Mouse (Mus musculus) heart, adult 9 months (tissue): ENCODE results near the gene 2410137M14Rik.
A peak's percentile ranks its signal among the peaks of the same experiment; 100 is the strongest.
"Not testable (repeated sequence)": the region's sequence is repeated elsewhere in the genome, so short reads cannot be mapped to it uniquely, and the experiment has no call there.

Experiments used
- DNase-seq, 2 experiments: peaks; one replicate each; pipeline ENCODE4 v3.0.0; 2022; ENCODE audit warnings: low spot score in 2 of 2

Gene 2410137M14Rik

GRCm38 (mm10) chr17:36993770-36994325, 12.8 kb upstream of the 2410137M14Rik start:
- DNase-seq: no peak

- DNase-seq: no peak
Observed at GRCm38 (mm10) chr17:36992336-36993104, 11.5 kb upstream of the 2410137M14Rik start.

- not testable (repeated sequence) for DNase-seq
Observed at GRCm38 (mm10) chr17:36990630-36991029, 9.6 kb upstream of the 2410137M14Rik start.

GRCm38 (mm10) chr17:36989437-36989836, 8.4 kb upstream of the 2410137M14Rik start, which contains the start of gene H2-M5:
H2-M5 (minus strand) TSS chr17:36989537.
- no peak for DNase-seq

GRCm38 (mm10) chr17:36988475-36988874, 7.4 kb upstream of the 2410137M14Rik start:
- DNase-seq: no peak

GRCm38 (mm10) chr17:36982253-36983155, 1.5 kb upstream of the 2410137M14Rik start:
- DNase-seq: no peak

GRCm38 (mm10) chr17:36981845-36982244, 808 bp upstream of the 2410137M14Rik start:
- no peak for DNase-seq

- no peak for DNase-seq
Observed at GRCm38 (mm10) chr17:36973271-36973787, 7.7 kb downstream of the 2410137M14Rik start.

- DNase-seq: no peak
Observed at GRCm38 (mm10) chr17:36972791-36973190, 8.2 kb downstream of the 2410137M14Rik start.

GRCm38 (mm10) chr17:36971172-36971850, 9.7 kb downstream of the 2410137M14Rik start:
- no peak for DNase-seq

- no peak for DNase-seq
Observed at GRCm38 (mm10) chr17:36970316-36970890, 10.6 kb downstream of the 2410137M14Rik start.

GRCm38 (mm10) chr17:36966875-36967274, 14.2 kb downstream of the 2410137M14Rik start:
- DNase-seq: no peak

GRCm38 (mm10) chr17:36961125-36961524, 19.9 kb downstream of the 2410137M14Rik start:
- no peak for DNase-seq

GRCm38 (mm10) chr17:36958884-36959283, 22.2 kb downstream of the 2410137M14Rik start:
- no peak for DNase-seq

GRCm38 (mm10) chr17:36957999-36958743, 22.9 kb downstream of the 2410137M14Rik start, which contains the start of the genes Znrd1 and Znrd1as:
Znrd1 (minus strand) TSS chr17:36958559.
Znrd1as (plus strand) TSS chr17:36958592.
- DNase-seq: peak; percentile 96

- DNase-seq: no peak
Observed at GRCm38 (mm10) chr17:36953062-36953461, 28.0 kb downstream of the 2410137M14Rik start.

- DNase-seq: no peak
Observed at GRCm38 (mm10) chr17:36952631-36953030, 28.4 kb downstream of the 2410137M14Rik start.

- DNase-seq: peak; percentile 96 to 98
Observed at GRCm38 (mm10) chr17:36950981-36951947, 29.8 kb downstream of the 2410137M14Rik start, which contains the start of gene Ppp1r11. Ppp1r11 (minus strand) TSS chr17:36951741.

GRCm38 (mm10) chr17:36949265-36949664, 31.8 kb downstream of the 2410137M14Rik start:
- DNase-seq: no peak
